Mouse (Mus musculus): ENCODE data around the gene Gm42420. TPM values are rescaled to one million over a fixed set of nuclear protein-coding genes. Genes with fewer than 3 reads are reported as not detected.

Gm42420 gene
- polyA plus RNA-seq, 1 experiment from 2014 or later, result 0.75 TPM

DNA sequence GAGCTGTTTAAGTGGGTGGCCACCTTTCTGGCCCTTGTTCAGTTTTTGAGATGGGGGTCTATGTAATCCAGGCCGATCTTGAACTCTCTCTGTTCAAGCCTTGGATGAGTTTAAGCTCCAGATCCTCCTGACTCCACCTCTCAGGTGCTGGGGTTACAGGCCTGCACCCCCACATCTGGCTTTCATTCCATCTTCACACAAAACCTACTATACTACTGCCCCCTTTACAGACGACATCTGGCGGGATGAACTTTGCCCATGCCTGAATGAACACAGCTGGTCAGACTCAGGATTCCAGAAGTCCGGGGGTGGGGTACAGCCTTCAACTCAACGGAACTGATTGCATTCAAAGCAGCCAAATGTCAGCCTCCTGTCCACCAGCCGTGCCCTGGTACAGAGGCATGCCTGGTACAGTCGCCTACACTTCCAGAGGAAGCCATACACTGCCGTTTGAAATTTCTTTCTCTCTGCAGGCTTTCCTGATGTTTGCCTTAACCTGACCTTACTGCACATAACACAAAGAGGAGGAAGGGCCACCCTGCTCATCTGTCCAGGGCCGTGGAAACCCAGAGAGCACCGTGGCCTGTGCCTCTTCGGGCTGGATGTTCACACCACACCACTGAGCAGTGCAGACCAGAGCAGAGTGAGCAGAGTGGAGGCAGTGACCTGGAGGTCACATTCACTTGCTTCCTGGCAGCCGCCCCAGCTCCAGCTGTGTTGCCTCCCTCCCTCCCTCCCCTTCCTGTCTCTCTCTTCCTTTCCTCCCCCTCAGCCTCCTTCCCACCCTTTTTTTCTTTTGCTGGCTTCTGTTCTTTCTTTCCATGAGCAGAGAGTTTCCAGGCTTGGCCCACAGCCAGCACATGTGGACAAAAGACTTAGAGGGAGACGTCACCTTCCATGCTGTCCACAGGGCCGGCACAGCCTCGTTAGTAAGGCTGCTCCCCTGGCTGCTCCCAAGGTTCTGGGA lies 42.6 kb upstream of the Gm42420 start:
- Histone ChIP-seq H3K9ac (replicated peaks; ENCODE audit: low read depth) (no peak overlapping the region), H3K4me2 (replicated peaks; ENCODE audit: low read depth, low read length) (no peak overlapping the region; the same call in 1 of the 2 replicates), H3K27me3 (replicated peaks; ENCODE audit: insufficient read depth, low read length) (no peaks in the 10 kb centered on the region), H3K4me1 (ENCODE audit: insufficient read depth, low read depth, low read length) (peaks cover 14% of the 10 kb centered on the region), H3K4me3 (ENCODE audit: low read depth, low read length) (no peak overlapping the region), H3K27ac (ENCODE audit: low read length) (peak overlapping the region; percentile 73), H3K9me3 (ENCODE audit: low read length) (no peaks in the 10 kb centered on the region), H3K36me3 (ENCODE audit: insufficient read depth, low read length) (no peaks in the 10 kb centered on the region)
- DNase-seq (ENCODE audit: low spot score) (peak; percentile 93), ATAC-seq (peak; percentile 81)
- TF ChIP-seq EP300 (IDR thresholded peaks at IDR 0.05), result peak; percentile 26; the same call in 1 of the 2 replicates
- TF ChIP-seq CTCF (IDR thresholded peaks at IDR 0.05), result no peak
- 18% methylated on average over 15 of the region's 15 CpGs for WGBS

DNA sequence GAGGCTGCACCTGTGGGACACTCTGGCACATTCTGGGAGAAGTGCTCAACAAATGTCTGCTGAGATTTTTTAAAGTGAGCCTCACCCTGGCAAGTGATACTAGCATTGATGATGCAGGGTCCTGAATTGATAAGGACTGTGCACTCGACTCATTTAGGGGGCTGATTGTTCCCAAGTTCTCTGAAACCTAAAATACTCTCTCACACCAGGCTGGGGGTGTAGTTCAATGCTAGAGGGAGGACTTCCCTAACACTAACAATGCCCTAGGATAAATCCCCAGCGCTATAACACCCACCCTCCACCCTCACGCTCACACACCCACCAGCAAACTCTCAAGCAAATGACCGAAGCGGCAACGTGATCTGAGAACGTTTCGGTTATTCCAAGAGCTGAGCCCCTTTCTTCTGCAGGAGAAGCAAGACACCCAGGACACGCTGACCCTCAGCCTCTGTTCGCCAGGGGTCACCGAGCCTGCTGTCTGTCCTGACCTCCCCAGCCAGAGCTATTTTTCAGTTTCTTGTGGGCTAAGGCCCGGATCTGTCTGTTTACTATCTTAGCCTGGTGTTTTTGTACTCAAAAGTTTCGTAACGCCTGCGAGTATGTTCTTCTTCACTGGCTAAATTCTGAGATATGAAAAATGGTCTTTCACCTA lies 41.7 kb upstream of the Gm42420 start:
- Histone ChIP-seq H3K4me2 (replicated peaks; ENCODE audit: low read depth, low read length) (peak overlapping the region; percentile 22; the same call in 1 of the 2 replicates), H3K27ac (ENCODE audit: low read length) (peak overlapping the region; percentile 73), H3K4me1 (ENCODE audit: insufficient read depth, low read depth, low read length) (peaks cover 14% of the 10 kb centered on the region), H3K36me3 (ENCODE audit: insufficient read depth, low read length) (no peaks in the 10 kb centered on the region), H3K27me3 (replicated peaks; ENCODE audit: insufficient read depth, low read length) (no peaks in the 10 kb centered on the region), H3K9ac (replicated peaks; ENCODE audit: low read depth) (no peak overlapping the region), H3K4me3 (ENCODE audit: low read depth, low read length) (no peak overlapping the region), H3K9me3 (ENCODE audit: low read length) (no peaks in the 10 kb centered on the region)
- DNase-seq (ENCODE audit: low spot score) (peak; percentile 66), ATAC-seq (peak; percentile 25)
- no peak for TF ChIP-seq CTCF (IDR thresholded peaks at IDR 0.05)
- peak; percentile 25; the same call in 1 of the 2 replicates for TF ChIP-seq EP300 (IDR thresholded peaks at IDR 0.05)
- WGBS, result 50% methylated on average over 15 of the region's 15 CpGs

DNA sequence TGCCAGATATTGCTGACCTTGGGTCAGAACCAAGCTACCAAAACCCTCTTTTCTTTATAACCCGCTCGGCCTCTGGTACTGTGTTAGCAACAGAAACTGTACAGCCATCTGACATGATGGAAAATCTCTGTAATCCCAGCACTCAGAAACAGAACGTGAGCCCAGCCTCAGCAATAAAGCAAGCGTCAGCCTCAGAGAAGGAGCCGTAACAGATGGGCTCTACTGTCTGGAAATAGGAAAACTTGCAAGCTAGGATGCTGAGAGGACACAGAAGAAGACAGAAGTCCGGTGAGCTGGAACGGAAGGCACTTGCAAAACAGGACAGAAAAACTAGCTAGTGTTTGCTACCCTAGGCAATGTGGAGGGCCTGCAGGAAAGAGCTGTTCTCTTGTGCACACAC lies 40.1 kb upstream of the Gm42420 start:
- H3K9ac ChIP-seq (replicated peaks; ENCODE audit: low read depth), result no peak overlapping the region
- no peaks in the 10 kb centered on the region for H3K9me3 ChIP-seq (ENCODE audit: low read length)
- 91% methylated on average over 7 of the region's 7 CpGs for WGBS
- H3K4me3 ChIP-seq (ENCODE audit: low read depth, low read length), result no peak overlapping the region
- ATAC-seq (no peak), DNase-seq (ENCODE audit: low spot score) (no peak)
- H3K4me2 ChIP-seq (replicated peaks; ENCODE audit: low read depth, low read length), result no peak overlapping the region
- TF ChIP-seq CTCF (IDR thresholded peaks at IDR 0.05), result no peak
- TF ChIP-seq EP300 (IDR thresholded peaks at IDR 0.05), result no peak
- no peaks in the 10 kb centered on the region for H3K36me3 ChIP-seq (ENCODE audit: insufficient read depth, low read length)
- H3K4me1 ChIP-seq (ENCODE audit: insufficient read depth, low read depth, low read length), result peaks cover 9% of the 10 kb centered on the region
- H3K27ac ChIP-seq (ENCODE audit: low read length), result no peak overlapping the region
- no peaks in the 10 kb centered on the region for H3K27me3 ChIP-seq (replicated peaks; ENCODE audit: insufficient read depth, low read length)

DNA sequence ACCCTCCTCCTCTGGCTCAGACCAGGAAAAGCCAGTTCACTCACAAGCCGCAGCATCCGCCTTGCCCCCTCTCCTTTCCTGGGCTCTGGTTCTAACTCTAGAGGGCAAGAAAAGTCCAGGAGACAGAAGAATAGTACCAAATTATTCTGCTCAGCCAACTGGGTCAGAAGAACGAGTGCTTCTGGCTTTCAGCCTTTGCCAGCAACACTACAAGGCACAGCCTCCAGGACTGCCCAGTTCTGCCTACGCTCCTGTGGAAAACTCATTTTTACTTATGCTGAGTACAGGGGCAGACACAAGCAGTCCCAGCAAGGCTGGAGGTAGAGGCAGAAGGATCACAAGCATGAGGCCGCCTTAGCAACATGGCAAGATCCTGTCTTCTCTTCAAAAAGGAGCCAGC lies 37.5 kb upstream of the Gm42420 start:
- no peak for ATAC-seq
- Histone ChIP-seq H3K27ac (ENCODE audit: low read length) (no peak overlapping the region), H3K9me3 (ENCODE audit: low read length) (no peaks in the 10 kb centered on the region), H3K4me3 (ENCODE audit: low read depth, low read length) (no peak overlapping the region), H3K36me3 (ENCODE audit: insufficient read depth, low read length) (no peaks in the 10 kb centered on the region), H3K27me3 (replicated peaks; ENCODE audit: insufficient read depth, low read length) (no peaks in the 10 kb centered on the region), H3K4me1 (ENCODE audit: insufficient read depth, low read depth, low read length) (peaks cover 1% of the 10 kb centered on the region), H3K9ac (replicated peaks; ENCODE audit: low read depth) (no peak overlapping the region), H3K4me2 (replicated peaks; ENCODE audit: low read depth, low read length) (no peak overlapping the region)
- 63% methylated on average over 5 of the region's 5 CpGs for WGBS
- no peak for TF ChIP-seq CTCF (IDR thresholded peaks at IDR 0.05)
- no peak for TF ChIP-seq EP300 (IDR thresholded peaks at IDR 0.05)
- DNase-seq (ENCODE audit: low spot score), result no peak

DNA sequence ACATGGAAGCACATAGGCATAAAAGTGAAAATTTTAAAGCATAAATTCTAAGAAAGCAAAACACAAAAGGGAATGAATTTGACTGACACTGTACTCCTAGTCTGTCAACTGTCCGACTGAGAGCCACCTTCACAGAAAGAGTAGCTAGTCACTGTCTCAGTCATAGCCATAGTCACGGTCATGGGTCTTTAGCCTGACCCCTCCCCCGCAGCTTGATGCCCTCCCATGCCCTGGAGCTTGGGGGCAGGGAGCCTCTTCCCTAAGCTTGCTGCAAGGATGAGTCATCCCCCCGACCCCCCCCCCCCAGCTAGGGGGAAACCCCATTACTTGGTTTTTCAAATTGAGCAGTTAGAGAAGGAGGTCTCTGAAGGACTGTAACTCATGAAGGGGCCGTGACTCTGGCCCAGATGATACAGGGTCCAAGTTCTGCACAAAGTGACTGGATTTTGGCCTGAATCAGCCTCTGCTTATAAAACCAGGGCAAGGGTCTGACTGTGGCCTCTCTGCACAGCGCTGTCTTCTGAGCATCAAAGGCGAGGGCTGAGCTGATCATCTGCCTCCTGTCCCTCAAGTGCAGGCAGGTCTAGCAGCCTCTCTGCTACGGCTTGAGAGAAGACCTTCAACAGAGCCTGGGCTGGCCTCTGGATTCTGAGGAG lies 33.4 kb upstream of the Gm42420 start:
- no peak for ATAC-seq
- no peak overlapping the region for H3K27ac ChIP-seq (ENCODE audit: low read length)
- no peaks in the 10 kb centered on the region for H3K9me3 ChIP-seq (ENCODE audit: low read length)
- no peak for TF ChIP-seq EP300 (IDR thresholded peaks at IDR 0.05)
- TF ChIP-seq CTCF (IDR thresholded peaks at IDR 0.05), result no peak
- no peaks in the 10 kb centered on the region for H3K27me3 ChIP-seq (replicated peaks; ENCODE audit: insufficient read depth, low read length)
- WGBS, result 63% methylated on average over 8 of the region's 8 CpGs
- H3K9ac ChIP-seq (replicated peaks; ENCODE audit: low read depth), result no peak overlapping the region
- no peak overlapping the region for H3K4me3 ChIP-seq (ENCODE audit: low read depth, low read length)
- H3K4me2 ChIP-seq (replicated peaks; ENCODE audit: low read depth, low read length), result no peak overlapping the region
- no peak for DNase-seq (ENCODE audit: low spot score)
- peaks cover 3% of the 10 kb centered on the region for H3K4me1 ChIP-seq (ENCODE audit: insufficient read depth, low read depth, low read length)
- H3K36me3 ChIP-seq (ENCODE audit: insufficient read depth, low read length), result no peaks in the 10 kb centered on the region
